Mouse (Mus musculus) stomach, embryonic 14.5 days (tissue): Measurements from ENCODE around the gene Npnt. TPM values are rescaled to one million over a fixed set of nuclear protein-coding genes. Genes with fewer than 3 reads are reported as not detected.

ENCODE experiments used
- ATAC-seq: fragments of 200-750 bp; cut with Nextera tagmentation; 2 replicates; pipeline ENCODE4 v1.8.0; 2017; ENCODE audit warnings: low read depth, moderate TSS enrichment; ENCODE audit not compliant: insufficient number of reproducible peaks, insufficient read depth, low FRiP score
- H3K27ac ChIP-seq: fragments of 300-500 bp; sonication (generic); 2 replicates; pipeline ENCODE4 v1.5.1; 2014; ENCODE audit warnings: mild to moderate bottlenecking, low read length, moderate library complexity, mixed read lengths
- H3K27me3 ChIP-seq: fragments of 300-500 bp; sonication (generic); 2 replicates; pipeline ENCODE4 v1.6.1; 2014; ENCODE audit warnings: low read length, control low read depth, mixed read lengths; ENCODE audit not compliant: control insufficient read depth, insufficient read depth
- H3K36me3 ChIP-seq: fragments of 300-500 bp; sonication (generic); 2 replicates; pipeline ENCODE4 v1.6.1; 2014; ENCODE audit warnings: mild to moderate bottlenecking, control low read depth, low read length, moderate library complexity, mixed read lengths; ENCODE audit not compliant: control insufficient read depth, insufficient read depth
- H3K4me1 ChIP-seq: fragments of 300-500 bp; sonication (generic); 2 replicates; pipeline ENCODE4 v1.6.1; 2014; ENCODE audit warnings: low read length, control low read depth, mixed read lengths; ENCODE audit not compliant: control insufficient read depth, insufficient read depth
- H3K4me2 ChIP-seq: fragments of 300-500 bp; sonication (generic); replicated peaks from 2 replicates; pipeline ENCODE4 v1.6.1; 2014; ENCODE audit warnings: low read depth, low read length, control low read depth
- H3K4me3 ChIP-seq: fragments of 300-500 bp; sonication (generic); 2 replicates; pipeline ENCODE4 v1.5.1; 2014; ENCODE audit warnings: low read depth, low read length, control low read depth
- H3K9ac ChIP-seq: fragments of 300-500 bp; sonication (generic); replicated peaks from 2 replicates; pipeline ENCODE4 v1.6.1; 2014; ENCODE audit warnings: low read depth, mild to moderate bottlenecking, control low read depth, low read length, moderate library complexity, mixed read lengths
- H3K9me3 ChIP-seq: fragments of 300-500 bp; sonication (generic); 2 replicates; pipeline ENCODE4 v1.6.1; 2016; ENCODE audit warnings: low read depth, low read length, control low read depth; ENCODE audit not compliant: control insufficient read depth
- WGBS: fragments of 180-500 bp; shearing (Covaris S2); extraction: QIAGEN DNeasy Blood & Tissue Kit; methylation state at CpG from one replicate; pipeline ENCODE4 v1.1.7; 2014; 5-methylcytosine and 5-hydroxymethylcytosine counted together
- polyA plus RNA-seq: library from polyadenylated mRNA; unstranded; fragments of >200 nt; fragmentation: Nextera tagmentation; extraction: Ambion mirVana; gene quantifications from 2 replicates; pipeline ENCODE4 v1.2.1, GENCODE M21; 2014

The Npnt gene
- polyA plus RNA-seq, 1 experiment from 2014 or later: 51.8 TPM

- Histone ChIP-seq H3K4me3 (no peak overlapping the region), H3K4me2 (no peak overlapping the region)
Measured at GRCm38 (mm10) chr3:132907506-132908203, 42.4 kb downstream of the Npnt start.

GRCm38 (mm10) chr3:132905224-132905930 is 44.7 kb downstream of the Npnt start:
- no peak for ATAC-seq
- Histone ChIP-seq H3K36me3 (no peaks in the 10 kb centered on the region), H3K4me2 (no peak overlapping the region), H3K9me3 (no peaks in the 10 kb centered on the region), H3K4me1 (no peaks in the 10 kb centered on the region), H3K9ac (no peak overlapping the region), H3K4me3 (no peak overlapping the region), H3K27ac (no peak overlapping the region), H3K27me3 (no peaks in the 10 kb centered on the region)
- WGBS: 86% methylated on average over 7 of the region's 7 CpGs

More at GRCm38 (mm10) chr3:132907506-132908203, 42.4 kb downstream of the Npnt start:
- Histone ChIP-seq H3K27me3 (no peaks in the 10 kb centered on the region), H3K9me3 (no peaks in the 10 kb centered on the region), H3K27ac (no peak overlapping the region), H3K4me1 (no peaks in the 10 kb centered on the region), H3K9ac (no peak overlapping the region), H3K36me3 (no peaks in the 10 kb centered on the region)
- WGBS: 88% methylated on average over 8 of the region's 8 CpGs
- ATAC-seq: no peak

- Histone ChIP-seq H3K4me1 (no peaks in the 10 kb centered on the region), H3K36me3 (no peaks in the 10 kb centered on the region), H3K4me3 (no peak overlapping the region), H3K27me3 (no peaks in the 10 kb centered on the region), H3K27ac (no peak overlapping the region), H3K4me2 (no peak overlapping the region), H3K9me3 (no peaks in the 10 kb centered on the region), H3K9ac (no peak overlapping the region)
- ATAC-seq: no peak
- 92% methylated on average over 11 of the region's 11 CpGs for WGBS
Measured at GRCm38 (mm10) chr3:132903386-132903785, 46.7 kb downstream of the Npnt start.

GRCm38 (mm10) chr3:132902921-132903320 is 47.2 kb downstream of the Npnt start:
- H3K4me3 ChIP-seq: no peak overlapping the region
- H3K4me2 ChIP-seq: no peak overlapping the region
- H3K27ac ChIP-seq: no peak overlapping the region
- no peak for ATAC-seq
- no peaks in the 10 kb centered on the region for H3K36me3 ChIP-seq
- H3K9me3 ChIP-seq: no peaks in the 10 kb centered on the region
- WGBS: 92% methylated on average over 5 of the region's 5 CpGs
- no peaks in the 10 kb centered on the region for H3K27me3 ChIP-seq
- no peaks in the 10 kb centered on the region for H3K4me1 ChIP-seq
- no peak overlapping the region for H3K9ac ChIP-seq

- Histone ChIP-seq H3K27me3 (no peaks in the 10 kb centered on the region), H3K4me2 (no peak overlapping the region), H3K36me3 (no peaks in the 10 kb centered on the region), H3K4me1 (no peaks in the 10 kb centered on the region), H3K9me3 (no peaks in the 10 kb centered on the region), H3K9ac (no peak overlapping the region), H3K27ac (no peak overlapping the region), H3K4me3 (no peak overlapping the region)
- 79% methylated on average over 6 of the region's 6 CpGs for WGBS
- ATAC-seq: no peak
Measured at GRCm38 (mm10) chr3:132902206-132902605, 47.9 kb downstream of the Npnt start.

GRCm38 (mm10) chr3:132897891-132898290 is 52.2 kb downstream of the Npnt start:
- Histone ChIP-seq H3K27me3 (no peaks in the 10 kb centered on the region), H3K4me3 (no peak overlapping the region), H3K27ac (no peak overlapping the region), H3K4me1 (no peaks in the 10 kb centered on the region), H3K4me2 (no peak overlapping the region), H3K9me3 (no peaks in the 10 kb centered on the region), H3K9ac (no peak overlapping the region), H3K36me3 (no peaks in the 10 kb centered on the region)
- ATAC-seq: no peak
- 81% methylated on average over 4 of the region's 4 CpGs for WGBS

GRCm38 (mm10) chr3:132897390-132897789 is 52.7 kb downstream of the Npnt start:
- Histone ChIP-seq H3K4me3 (no peak overlapping the region), H3K9ac (no peak overlapping the region), H3K4me1 (no peaks in the 10 kb centered on the region), H3K27me3 (no peaks in the 10 kb centered on the region), H3K4me2 (no peak overlapping the region), H3K27ac (no peak overlapping the region), H3K9me3 (no peaks in the 10 kb centered on the region), H3K36me3 (no peaks in the 10 kb centered on the region)
- no peak for ATAC-seq
- 82% methylated on average over 5 of the region's 5 CpGs for WGBS

- H3K27ac ChIP-seq: no peak overlapping the region
- no peaks in the 10 kb centered on the region for H3K9me3 ChIP-seq
- H3K36me3 ChIP-seq: no peaks in the 10 kb centered on the region
- no peaks in the 10 kb centered on the region for H3K27me3 ChIP-seq
- 87% methylated on average over 7 of the region's 7 CpGs for WGBS
- no peaks in the 10 kb centered on the region for H3K4me1 ChIP-seq
- no peak overlapping the region for H3K4me2 ChIP-seq
- H3K9ac ChIP-seq: no peak overlapping the region
- ATAC-seq: no peak
- H3K4me3 ChIP-seq: no peak overlapping the region
Measured at GRCm38 (mm10) chr3:132894086-132894485, 56.0 kb downstream of the Npnt start.
